Mouse (Mus musculus): ENCODE measurements around the gene Cyp8b1.

Cyp8b1 gene

DNA sequence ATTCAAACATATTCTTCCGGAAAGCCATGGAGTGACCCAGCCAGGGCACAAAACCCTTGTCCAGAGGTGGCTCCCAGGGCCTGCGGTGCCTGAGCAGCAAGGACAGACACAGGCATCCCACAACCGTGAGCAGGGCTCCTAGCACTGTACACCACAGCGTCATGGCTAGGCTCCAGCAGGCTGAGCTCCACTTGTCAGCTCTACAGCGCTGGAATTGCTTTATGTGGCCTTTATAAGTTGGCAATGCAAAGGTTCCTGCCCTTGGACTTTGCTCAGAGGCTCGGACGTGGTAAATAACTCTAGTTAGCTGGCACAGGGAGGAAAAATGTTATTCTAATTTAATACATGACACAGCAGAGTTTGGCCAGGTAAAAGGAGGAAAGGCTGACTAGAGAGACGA is at the start of gene Cyp8b1:
Gene Cyp8b1 (minus strand): TSS at position 204 of the 400 bp plus-strand sequence.
- peak; percentile 79 to 89 for DNase-seq (ENCODE audit: inconsistent age in 2 of 2, low spot score in 1 of 2)

DNA sequence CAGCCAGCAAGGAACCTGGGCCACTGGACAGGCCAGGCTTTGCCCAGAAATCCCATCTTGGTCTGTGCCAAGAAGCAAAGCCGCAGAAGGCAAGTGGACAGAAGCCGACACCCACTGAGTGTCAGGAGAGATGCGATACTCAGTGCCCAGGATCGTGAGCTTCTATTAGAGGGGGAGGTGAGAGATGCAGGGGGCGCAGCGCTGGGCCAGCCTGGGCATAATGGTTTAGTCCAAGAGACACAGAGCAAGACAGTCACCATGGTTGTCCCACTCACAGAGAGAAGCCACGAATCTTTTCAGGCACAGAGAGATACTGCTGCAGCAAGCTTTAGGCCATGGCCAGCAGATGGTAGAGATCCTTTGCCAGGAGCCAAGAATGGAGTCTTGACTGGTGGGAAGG is 48.8 kb upstream of the Cyp8b1 start:
- no peak for DNase-seq (ENCODE audit: inconsistent age in 2 of 2, low spot score in 1 of 2)

DNA sequence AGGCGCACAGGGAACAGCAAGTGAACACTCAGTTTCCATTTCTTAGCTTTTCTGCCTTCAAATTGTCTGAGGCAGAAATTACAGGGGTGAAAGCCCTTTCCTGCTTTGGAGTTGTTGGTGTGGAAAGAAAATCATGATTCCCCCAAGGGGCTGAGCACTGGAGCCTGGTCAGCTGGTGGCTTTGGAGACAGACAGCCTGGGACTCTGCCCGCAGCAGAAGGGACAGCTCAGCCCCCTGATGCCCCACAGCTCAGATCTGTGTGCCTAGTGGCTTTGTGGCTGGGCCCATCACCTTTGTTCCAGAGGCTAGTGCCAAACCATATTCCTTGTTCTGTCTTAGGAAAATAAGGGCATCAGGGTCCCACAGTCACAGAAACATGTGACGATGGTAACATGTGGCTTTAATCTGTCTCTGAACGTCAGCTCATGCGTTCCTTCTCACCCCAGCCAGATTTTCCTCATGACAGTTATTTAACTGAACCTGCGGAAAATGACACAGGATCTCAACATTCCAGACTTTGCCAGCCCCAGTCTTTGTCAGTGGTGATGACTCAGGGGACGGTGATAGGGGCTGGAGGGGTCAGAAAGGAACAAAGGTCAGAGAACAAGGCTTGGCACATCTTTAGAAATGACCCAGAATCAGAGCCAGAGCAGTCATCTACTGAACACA is 44.0 kb upstream of the Cyp8b1 start:
- DNase-seq (ENCODE audit: inconsistent age in 2 of 2, low spot score in 1 of 2): peak; percentile 60 to 66

DNA sequence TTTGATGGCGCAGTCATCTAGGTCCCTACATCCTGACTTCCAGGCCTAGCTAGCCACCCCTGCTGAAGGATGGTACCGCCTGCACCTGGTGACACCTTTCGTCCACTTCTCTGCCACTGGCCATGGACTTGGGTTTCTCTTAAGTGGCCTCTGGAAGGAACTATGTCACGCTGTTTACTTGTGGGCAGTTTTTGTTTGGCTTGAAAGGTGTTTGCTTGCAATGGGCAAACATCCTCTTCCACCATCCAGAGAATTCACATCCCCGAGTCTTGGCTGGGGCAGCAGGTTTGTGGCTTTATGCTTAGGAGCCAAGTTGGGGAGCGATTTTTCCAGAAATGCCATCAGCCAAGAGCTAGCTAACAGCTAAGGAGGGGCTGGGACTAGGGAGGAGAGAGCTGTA is 36.5 kb upstream of the Cyp8b1 start:
- DNase-seq (ENCODE audit: inconsistent age in 2 of 2, low spot score in 1 of 2): no peak

DNA sequence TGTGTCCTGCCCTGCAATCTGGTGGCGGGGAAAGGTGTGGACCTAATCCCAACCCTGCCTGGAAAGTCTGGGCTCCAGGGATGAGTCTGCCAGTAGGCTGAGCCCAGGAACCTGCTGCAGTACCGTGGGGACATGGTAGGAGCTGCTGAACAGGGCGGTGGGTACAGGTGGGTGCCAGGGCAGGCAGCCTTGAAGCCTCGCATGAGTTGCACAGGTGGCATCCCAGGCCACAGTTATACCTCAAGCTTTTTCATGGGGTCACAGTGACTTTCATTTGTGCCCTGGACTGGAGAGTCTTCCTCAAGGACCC is 35.0 kb upstream of the Cyp8b1 start:
- DNase-seq (ENCODE audit: inconsistent age in 2 of 2, low spot score in 1 of 2): no peak

DNA sequence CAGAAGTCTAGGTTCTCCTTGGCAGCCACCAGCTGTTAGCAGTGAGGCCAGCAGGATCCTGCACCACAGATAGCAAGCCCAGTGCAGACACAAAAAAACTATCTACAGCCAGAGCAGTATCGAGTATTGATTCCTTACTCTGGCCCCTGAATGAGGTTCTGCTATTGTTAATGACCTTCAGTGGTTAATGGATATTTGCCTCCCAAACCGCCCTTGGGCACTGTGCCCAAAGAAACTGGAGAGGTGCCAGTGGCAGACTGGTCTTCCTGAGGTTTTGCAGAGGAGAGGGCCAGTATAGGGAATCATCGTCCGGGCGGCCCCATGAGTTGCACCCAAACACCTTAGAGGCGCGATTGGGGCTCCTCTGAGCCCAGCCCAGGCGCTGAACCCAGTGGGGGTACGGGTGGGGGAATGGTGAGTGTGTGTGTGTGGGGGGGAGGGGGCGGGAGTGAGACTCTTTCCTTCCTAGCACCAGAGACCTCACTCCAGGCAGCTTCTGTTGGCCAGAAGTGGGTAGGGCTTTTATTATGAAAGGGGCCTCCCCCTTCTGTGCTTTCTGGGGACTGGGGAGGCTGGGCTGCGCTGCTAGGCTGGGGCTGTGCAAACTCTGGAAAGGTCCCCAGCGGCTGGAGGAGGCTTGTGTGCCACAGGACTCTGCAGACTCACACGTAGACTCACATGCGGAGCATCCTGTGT is 34.5 kb upstream of the Cyp8b1 start, which contains the start of gene Fam198a:
Gene Fam198a (plus strand): TSS at position 571 of the 696 bp plus-strand sequence.
- DNase-seq (ENCODE audit: inconsistent age in 2 of 2, low spot score in 1 of 2): peak; percentile 88 to 96

DNA sequence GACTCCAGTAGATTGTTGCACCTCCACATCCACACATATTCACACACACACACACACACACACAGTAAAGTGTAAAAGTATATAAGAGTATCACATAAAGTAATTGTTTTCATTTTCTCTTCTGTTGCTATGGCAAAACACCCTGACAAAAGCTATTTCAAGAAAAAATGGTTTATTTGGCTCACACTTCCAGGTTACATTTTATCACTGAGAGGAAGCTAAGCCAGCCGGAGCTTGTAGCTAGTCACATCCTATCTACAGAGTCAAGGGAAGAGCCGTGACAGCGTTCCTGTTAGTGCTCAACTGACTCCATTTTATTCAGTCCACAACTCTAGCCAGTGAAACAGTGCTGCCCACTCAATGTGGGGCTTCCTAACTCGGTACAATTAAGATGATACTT is 32.3 kb upstream of the Cyp8b1 start:
- DNase-seq (ENCODE audit: inconsistent age in 2 of 2, low spot score in 1 of 2): no peak

DNA sequence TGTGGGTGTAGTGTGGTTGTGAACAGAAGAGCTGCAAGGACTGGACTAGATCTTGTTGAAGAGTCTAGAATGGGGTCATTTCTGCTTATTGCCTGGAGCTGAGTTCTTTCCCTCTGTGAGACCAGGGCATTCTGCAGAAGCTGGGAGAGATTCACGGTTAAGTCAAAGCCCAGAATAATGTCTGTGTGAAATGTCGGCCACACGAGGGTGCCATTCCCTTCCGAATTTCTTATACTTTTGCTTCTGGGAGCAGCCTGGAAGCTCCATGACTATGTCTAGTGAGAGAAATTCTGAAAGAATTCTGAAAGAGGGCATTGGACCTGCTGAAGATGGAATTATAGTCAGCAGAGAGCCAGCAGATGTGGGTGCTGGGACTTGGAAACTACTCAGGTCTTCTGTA is 31.7 kb upstream of the Cyp8b1 start:
- peak; percentile 73 to 91 for DNase-seq (ENCODE audit: inconsistent age in 2 of 2, low spot score in 1 of 2)

DNA sequence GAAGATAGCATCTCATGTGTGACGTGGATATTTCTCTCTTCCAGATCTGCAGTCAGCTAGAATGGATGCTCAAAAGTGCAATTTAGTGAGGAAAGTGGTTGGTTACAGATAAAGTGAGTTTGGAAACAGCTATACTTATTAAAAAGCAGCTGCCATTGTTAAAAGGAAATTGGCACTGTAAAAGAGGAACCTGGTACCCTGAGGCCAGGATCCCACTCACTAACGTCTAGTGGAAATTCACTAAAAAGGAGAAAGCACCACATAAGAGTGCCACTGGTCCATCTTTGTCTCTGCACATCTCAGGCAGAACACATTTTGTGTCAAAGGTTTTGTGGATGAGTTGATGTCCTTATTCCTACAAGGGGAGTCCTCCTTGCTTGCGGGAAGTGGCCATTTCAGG is 27.5 kb upstream of the Cyp8b1 start:
- DNase-seq (ENCODE audit: inconsistent age in 2 of 2, low spot score in 1 of 2): no peak

DNA sequence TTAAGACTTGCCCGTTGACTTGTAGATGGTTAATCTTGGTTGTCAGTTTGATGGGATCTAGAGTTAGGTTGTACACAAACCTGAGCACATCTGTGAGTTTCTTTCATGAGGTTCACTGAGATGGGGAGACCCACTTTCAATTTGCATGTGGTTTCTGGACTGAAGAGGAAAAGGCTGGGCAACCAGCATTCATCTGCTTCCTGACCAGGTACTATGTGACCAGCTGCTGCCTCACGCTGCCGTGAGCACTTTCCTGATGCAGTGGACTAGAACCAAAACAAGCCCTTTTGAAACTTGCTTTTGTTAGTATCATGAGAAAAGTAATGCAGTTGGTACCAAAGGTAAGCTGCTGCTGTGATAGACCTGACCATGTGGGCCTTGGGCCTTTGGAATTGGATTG is 26.9 kb upstream of the Cyp8b1 start:
- no peak for DNase-seq (ENCODE audit: inconsistent age in 2 of 2, low spot score in 1 of 2)

DNA sequence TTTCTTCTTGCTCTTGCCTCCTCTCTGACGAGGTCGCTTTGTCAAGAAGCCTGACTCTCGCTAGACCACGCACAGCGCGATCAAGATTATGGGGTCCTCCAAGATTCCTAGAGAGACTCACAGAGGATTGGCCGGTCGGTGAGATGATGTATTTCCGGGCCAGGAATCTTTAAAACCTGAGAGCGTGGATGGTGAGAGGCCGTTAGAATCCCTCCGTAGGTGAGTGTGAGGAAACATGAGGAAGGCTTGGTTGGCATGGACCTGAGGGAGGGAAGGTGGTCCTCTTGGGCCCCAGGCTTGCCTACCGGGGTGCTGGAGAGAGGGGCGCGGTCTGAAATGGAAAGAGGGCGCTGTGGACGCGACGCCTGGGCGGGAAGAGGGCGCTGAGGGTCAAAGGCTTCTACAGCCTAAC is 21.8 kb upstream of the Cyp8b1 start:
- peak in 1 of 2 experiments; percentile 38 for DNase-seq (ENCODE audit: inconsistent age in 2 of 2, low spot score in 1 of 2)

DNA sequence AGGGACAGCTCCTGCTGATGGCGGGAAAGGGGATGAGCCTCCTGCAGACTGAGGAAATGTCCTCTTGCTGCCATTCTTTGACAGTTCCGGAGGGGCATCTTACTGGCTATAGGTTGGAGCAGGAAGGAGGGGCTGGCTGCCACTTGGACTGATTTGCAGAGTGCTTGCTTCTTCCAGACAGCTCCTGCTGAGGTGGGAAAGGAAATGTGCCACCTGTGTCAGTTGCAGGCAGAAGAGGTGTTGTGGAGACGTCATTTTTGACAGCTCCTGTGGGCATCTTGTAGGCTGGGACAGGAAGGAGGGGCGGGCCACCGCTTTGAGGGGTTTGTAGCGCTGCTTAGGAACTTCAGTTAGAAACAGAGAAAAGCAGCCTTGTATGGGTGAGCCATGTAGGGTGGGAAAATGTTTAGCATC is 21.4 kb upstream of the Cyp8b1 start:
- no peak for DNase-seq (ENCODE audit: inconsistent age in 2 of 2, low spot score in 1 of 2)

DNA sequence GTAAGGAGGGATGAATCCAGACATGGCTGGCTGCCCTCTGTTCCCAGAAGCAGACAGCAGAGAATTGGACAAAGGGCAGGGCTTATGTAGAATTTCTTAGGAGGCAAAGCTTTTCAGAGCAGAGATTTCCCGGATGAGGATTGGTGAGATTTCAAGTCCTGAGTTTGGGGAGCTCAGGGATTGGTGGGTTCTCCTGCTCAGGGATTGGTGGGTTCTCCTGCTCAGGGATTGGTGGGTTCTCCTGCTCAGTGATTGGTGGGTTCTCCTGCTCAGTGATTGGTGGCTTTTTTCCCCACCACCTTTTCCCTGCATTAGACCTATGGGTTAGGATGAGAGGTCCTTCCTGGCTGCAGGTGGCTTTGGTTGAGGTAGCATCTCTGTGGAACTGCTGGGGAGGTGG is 20.8 kb upstream of the Cyp8b1 start:
- no peak for DNase-seq (ENCODE audit: inconsistent age in 2 of 2, low spot score in 1 of 2)

DNA sequence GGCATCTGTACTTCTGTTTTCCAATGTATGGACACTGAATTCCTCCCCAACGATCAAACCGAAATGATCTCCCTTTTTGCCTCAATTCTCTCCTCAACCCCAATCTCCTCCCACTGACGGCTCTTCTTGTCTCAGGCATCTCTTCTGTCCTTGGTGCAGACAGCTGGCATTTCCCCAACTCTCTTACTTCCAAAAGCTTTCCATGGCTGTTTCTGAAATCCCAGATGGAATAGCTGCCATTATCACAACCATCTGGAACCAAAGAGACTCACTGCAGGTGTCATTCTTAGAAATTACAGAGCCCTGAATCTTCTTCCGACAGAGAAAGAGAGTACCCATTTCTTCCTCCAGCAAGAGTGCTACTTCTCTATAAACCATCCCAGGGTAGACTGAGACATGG is 18.8 kb upstream of the Cyp8b1 start:
- DNase-seq (ENCODE audit: inconsistent age in 2 of 2, low spot score in 1 of 2): peak in 1 of 2 experiments; percentile 50

DNA sequence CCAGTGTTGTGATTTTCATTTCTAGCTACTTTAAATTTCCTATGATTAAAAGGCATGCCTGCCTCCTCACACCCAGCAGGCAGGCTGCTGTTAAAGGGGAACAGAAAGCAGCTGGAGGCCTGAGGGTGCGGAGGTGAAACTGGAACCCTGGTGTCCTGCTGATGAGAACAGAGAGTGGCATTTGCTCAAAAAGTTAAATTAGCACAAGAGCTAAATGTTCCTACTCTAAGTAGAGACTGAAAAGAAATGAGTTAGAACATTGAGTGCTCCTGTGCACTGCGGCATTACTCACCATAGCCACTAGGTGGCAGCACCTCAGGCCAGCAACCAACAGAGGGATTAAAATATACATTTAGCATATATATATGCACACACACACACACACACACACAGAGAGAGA is 12.4 kb upstream of the Cyp8b1 start:
- peak; percentile 61 to 77 for DNase-seq (ENCODE audit: inconsistent age in 2 of 2, low spot score in 1 of 2)

DNA sequence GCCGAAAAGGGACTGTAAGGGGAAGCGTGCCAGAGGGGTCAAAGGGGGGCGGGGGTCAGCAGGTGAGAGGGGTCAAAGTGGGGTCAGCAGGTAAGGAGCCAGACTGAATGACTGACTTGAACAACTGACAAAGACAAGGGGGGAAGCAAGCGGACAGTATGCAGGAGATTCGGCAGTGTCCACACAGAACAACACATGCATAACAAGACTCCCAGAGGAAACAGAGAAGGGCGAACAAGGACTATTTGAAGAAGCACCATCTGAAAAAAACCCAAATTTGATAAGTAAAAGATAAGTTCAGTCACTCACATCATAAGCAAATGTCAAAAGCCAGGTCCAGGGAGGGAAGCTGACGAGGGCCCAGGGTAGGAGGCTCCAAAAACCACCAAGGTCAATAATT is 11.6 kb upstream of the Cyp8b1 start:
- peak; percentile 3 to 21 for DNase-seq (ENCODE audit: inconsistent age in 2 of 2, low spot score in 1 of 2)

DNA sequence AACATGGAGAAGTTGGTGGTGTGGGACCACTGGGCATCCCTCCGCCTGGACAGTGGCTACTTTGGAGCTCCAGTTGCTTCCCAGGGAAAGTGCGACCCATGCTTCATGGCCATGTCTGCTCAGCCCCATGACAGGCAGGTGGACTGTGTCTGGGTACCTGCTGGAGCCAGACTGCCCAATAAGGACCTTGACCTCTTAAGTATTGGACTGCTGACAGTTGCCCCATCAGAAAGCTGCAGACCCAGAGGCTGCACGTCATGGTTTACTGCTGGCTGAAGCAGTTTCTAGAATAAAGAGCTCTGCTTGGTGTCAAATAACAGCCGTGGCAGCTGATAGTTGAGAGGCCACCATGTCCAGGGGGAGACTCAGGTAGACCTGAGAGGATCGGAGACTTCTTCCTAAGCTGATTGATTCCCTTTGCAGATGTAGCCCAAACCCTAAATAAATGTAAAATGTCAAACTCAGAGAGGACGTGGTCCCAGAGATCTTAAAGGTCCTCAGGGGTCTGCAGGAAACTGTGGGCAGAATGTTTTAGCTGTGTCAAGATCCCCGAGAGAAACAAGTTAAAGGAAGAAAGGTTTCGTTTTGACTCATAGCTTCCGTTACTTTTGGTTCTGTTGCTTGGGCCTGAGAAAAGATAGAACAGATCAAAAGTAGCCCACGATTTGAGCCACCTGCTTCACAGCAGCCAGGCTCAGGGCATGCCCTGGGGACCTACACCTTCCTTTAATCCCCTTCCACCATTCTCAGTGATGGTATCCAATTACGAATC is 10.7 kb upstream of the Cyp8b1 start:
- peak in 1 of 2 experiments; percentile 12 for DNase-seq (ENCODE audit: inconsistent age in 2 of 2, low spot score in 1 of 2)

DNA sequence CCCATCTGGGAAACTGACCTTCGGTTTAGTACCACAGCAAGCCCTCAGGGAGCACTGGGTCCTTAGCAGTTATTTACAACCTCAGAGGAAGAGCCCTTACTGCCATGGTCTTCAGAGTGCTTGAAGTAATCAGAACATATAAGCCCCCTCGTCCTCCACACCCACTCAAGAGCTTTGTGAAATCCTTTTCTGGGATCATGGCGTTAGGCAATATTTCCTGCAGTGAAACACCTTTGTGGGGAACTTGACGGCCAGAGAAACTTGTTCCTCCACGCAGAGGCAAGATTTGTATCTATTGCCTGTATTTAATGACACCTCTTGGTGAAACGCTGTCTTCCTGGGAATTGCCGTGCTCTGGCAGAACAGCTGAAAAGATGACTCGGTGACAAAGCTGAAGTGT is 9.9 kb upstream of the Cyp8b1 start:
- peak in 1 of 2 experiments; percentile 31 for DNase-seq (ENCODE audit: inconsistent age in 2 of 2, low spot score in 1 of 2)

DNA sequence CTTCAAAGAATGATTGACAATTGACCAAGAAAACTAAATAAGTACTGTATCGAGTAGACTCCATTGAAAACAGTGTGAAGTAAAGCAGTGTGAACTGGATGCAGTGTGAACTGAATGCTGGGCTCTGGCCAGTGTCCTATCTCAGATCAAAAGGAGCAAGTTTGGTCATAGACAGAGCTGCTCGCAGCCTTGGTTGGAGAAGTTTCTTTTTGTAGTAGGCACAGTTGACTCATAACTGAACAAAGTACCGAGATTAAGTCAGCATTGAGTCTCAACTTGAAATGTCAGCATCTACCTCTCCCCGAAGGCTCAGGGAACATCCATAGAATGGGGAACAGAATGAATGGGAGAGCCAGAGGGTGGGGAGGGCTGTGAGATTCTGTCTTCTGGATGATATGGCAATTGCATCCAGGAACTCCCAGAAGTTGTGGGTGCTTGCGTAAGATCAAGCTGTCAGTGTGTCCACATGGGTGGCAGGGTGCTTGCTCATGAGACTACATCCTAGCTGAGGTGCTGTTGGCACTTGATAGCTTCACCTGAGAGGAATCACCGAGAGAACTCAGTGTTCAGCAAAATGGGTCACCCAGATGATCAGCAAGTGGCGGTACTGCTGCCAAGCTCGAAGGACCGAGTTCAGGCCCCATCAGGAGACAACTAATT is 8.9 kb upstream of the Cyp8b1 start:
- DNase-seq (ENCODE audit: inconsistent age in 2 of 2, low spot score in 1 of 2): peak; percentile 54 to 77

DNA sequence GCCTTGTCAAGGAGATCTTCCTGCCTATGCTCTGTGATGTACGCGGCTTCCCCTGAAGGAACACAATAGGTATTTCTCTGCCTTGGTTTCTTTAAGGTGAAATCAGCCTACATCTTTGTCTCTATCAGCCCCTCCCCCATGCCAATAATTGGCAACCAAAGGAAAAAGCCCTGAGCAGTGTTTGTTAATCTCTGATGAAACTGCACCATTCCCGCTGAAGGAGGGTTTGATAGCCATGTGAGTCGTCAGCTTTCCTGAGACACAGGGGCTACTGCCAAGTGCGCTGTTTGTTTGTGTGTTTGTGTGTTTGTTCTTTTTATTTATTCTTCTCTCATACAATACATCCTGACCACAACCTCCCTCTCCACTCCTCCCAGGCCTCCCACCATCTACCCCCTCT is 7.8 kb upstream of the Cyp8b1 start:
- peak; percentile 13 to 39 for DNase-seq (ENCODE audit: inconsistent age in 2 of 2, low spot score in 1 of 2)

DNA sequence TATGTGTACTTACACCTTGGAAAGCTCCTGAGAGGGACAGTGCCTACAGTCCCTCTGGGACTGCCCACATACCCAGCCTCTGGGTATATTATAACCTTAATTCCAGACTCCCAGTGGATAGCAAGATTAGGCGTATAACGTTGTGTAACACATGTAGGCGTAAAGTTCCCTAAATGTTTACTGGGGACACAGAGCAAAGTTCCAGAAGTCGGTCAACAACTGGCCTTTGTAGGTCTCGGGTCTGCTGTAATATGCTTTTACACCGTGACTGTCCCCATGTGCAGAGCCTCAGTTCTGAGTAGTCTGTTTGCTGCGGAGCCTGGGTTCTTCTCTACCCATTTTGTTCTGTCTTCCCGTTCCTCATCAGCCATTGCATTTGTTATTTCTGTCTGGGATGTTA is 7.3 kb upstream of the Cyp8b1 start:
- DNase-seq (ENCODE audit: inconsistent age in 2 of 2, low spot score in 1 of 2): peak in 1 of 2 experiments; percentile 12

Data from adrenal gland, adult (tissue).